Mouse (Mus musculus): ENCODE data around the gene Ing2. TPM values are rescaled to one million over a fixed set of nuclear protein-coding genes. Genes with fewer than 3 reads are reported as not detected.
A peak's percentile ranks its signal among the peaks of the same experiment; 100 is the strongest.

Gene Ing2
- polyA plus RNA-seq, 1 experiment from 2014 or later = 15.7 TPM

DNA sequence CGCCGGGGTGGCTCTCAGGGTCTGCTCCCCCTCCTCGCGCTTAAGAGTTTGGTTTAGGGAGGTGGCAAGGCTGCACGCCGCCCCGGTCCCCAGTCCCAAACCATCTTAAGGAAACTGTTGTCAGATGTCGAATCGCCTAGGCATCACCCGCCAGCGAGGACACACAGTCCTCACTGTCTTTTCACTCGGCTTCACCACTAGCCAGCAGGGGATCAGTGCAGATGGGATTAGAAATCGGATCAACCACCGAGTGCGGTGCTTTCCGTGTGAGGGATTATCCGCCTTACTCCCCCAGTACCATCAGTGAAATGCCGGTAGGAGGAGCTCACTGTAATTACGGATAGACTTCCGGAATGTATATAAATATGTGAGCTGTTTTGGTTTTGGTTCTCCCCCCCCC, 430 bp upstream of the Ing2 start:
- Histone ChIP-seq H3K4me3 (replicated peaks) (peak overlapping the region; percentile 92), H3K27me3 (no peaks in the 10 kb centered on the region), H3K4me1 (replicated peaks) (peaks cover 12% of the 10 kb centered on the region), H3K9me3 (no peaks in the 10 kb centered on the region; the same call in 1 of the 2 replicates), H3K9ac (replicated peaks) (peak overlapping the region; percentile 88), H3K27ac (peak overlapping the region; percentile 97), H3K4me2 (peak overlapping the region; percentile 75), H3K36me3 (no peaks in the 10 kb centered on the region)
- WGBS = under 1% methylated on average over 20 of the region's 20 CpGs
- peak; percentile 19 for ATAC-seq (ENCODE audit: insufficient number of reproducible peaks, insufficient read depth, low FRiP score, low TSS enrichment, low read depth)

DNA sequence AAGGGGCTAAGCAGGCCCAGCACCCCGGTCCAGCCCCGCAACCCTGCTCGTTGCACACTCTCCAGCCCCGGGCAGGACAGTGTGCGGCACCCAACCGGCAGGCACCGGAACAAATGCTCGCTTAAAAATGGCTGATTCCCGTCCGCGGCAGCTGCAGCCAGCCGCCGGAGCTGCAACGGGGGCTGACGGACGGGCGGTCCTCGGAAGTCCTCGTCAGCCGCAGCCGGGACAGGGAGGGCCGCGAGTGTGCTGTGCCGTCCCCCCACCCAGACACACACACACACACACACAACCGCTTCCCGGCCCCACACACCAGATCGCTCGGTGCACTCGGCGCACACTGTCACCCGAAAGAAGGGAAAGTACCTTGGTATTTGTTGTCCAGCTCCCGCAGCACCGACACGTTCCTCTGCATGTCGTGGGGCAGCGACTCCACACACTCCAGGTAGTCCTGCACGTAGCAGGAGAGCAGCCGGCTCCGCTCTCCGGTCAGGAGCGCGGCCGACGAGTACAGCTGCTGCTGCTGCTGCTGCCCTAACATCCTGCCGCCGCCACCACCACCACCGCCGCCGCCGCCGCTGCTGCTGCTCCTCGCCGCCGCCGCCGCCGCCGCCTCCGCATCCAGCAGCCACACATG, 1.1 kb downstream of the Ing2 start:
- no peaks in the 10 kb centered on the region; the same call in 1 of the 2 replicates for H3K36me3 ChIP-seq
- H3K4me3 ChIP-seq (replicated peaks) = peak overlapping the region; percentile 92
- WGBS = 1% methylated on average over 59 of the region's 59 CpGs
- H3K27ac ChIP-seq = peak overlapping the region; percentile 91
- peak; percentile 29 for ATAC-seq (ENCODE audit: insufficient number of reproducible peaks, insufficient read depth, low FRiP score, low TSS enrichment, low read depth)
- peak overlapping the region; percentile 75 for H3K4me2 ChIP-seq
- H3K4me1 ChIP-seq (replicated peaks) = peaks cover 12% of the 10 kb centered on the region
- no peaks in the 10 kb centered on the region for H3K27me3 ChIP-seq
- peak overlapping the region; percentile 88 for H3K9ac ChIP-seq (replicated peaks)
- no peaks in the 10 kb centered on the region for H3K9me3 ChIP-seq

DNA sequence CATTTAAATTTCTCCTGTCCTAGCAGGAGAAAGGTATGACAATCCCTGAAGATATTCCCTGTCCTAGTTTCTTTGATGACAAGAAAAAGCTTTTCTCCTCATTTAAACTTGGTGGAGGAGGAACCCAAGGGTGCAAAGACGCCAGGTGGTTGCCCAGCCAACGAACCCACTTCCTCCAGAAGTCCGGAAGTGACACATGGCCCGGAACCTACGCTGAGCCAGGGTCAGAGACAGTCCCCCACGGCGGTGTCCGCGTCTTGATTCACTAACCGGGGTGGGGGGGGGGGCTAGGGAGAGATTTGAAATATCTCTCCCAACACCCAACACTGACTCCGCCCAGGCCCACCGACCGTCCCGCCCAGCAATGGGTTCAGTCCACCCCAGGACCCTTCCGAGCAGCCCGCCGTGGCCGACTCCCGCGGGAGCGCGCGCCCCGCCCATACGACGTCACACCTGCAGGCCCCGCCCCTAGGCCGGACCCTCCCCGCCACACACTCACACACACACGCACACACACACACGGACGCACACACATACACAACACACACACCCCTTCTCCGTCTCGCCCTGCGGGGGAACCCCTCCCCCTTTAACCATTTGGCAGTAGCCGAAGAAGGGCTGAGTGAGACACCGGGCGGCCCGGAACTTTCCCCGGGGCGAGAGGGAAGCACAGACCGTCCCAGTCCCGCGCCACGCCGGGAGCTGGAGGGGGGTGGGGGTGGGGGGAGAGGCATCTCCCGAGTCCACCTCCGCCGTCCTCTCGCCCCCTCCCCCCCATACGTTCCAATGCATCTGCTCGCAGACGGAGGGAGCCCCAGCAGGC, 1.8 kb downstream of the Ing2 start:
- no peaks in the 10 kb centered on the region for H3K27me3 ChIP-seq
- WGBS = under 1% methylated on average over 47 of the region's 53 CpGs
- ATAC-seq (ENCODE audit: insufficient number of reproducible peaks, insufficient read depth, low FRiP score, low TSS enrichment, low read depth) = peak; percentile 61
- peak overlapping the region; percentile 75 for H3K4me2 ChIP-seq
- H3K36me3 ChIP-seq = peaks cover 5% of the 10 kb centered on the region
- no peaks in the 10 kb centered on the region for H3K9me3 ChIP-seq
- peak overlapping the region; percentile 88 for H3K9ac ChIP-seq (replicated peaks)
- peak overlapping the region; percentile 91 for H3K27ac ChIP-seq
- H3K4me1 ChIP-seq (replicated peaks) = peaks cover 12% of the 10 kb centered on the region
- peak overlapping the region; percentile 92 for H3K4me3 ChIP-seq (replicated peaks)

DNA sequence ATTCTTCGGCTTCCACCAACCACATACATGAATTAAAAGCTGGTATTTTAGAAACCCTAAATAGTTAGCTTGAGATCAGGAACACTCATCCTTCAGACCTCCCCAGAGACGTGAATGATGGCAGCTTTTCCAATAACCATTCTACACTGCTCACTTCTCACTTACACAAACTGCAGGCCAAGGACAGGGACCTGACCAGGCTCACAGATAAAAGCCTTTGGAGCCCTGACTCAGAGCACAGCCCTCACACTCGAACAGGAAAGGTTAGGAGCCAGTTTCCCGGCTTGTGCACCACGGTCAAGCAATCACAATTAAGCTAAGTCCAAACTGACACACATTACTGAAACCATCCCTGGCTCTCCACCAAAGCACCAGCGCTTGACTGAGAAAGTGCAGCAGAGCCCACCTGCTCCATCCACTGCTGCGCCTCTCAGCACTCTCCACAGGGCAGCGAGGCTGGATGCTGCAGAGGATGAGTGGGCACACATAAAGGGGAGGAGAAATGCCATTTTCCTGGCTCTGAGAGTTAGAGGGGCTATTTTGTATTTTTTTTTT, 11.0 kb downstream of the Ing2 start:
- Histone ChIP-seq H3K9me3 (no peaks in the 10 kb centered on the region), H3K36me3 (peaks cover 25% of the 10 kb centered on the region), H3K4me2 (no peak overlapping the region), H3K4me1 (replicated peaks) (no peaks in the 10 kb centered on the region), H3K4me3 (replicated peaks) (no peak overlapping the region), H3K27me3 (no peaks in the 10 kb centered on the region), H3K27ac (no peak overlapping the region), H3K9ac (replicated peaks) (no peak overlapping the region)
- 83% methylated on average over 8 of the region's 8 CpGs for WGBS
- ATAC-seq (ENCODE audit: insufficient number of reproducible peaks, insufficient read depth, low FRiP score, low TSS enrichment, low read depth) = no peak

DNA sequence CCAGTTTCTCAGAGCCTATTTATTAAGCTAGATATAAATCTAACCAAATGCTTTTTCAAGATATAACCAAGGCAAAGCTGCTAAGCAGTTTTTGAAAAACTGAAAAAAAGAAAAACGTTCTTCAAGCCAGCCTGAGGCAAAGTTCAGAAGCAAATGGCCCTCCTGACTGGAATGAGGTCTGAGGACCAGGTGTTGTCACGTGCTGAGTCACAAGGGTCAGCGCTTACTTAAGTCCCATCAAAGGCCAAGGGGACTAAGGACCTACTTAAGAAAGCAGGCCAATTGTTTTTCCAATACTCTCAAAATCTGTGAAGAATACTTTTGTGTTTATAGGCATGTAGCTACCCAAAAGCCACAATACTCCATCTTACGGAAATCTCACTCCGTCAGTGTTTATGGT, 12.2 kb downstream of the Ing2 start:
- Histone ChIP-seq H3K9me3 (no peaks in the 10 kb centered on the region), H3K36me3 (peaks cover 17% of the 10 kb centered on the region), H3K4me2 (no peak overlapping the region), H3K27ac (no peak overlapping the region), H3K9ac (replicated peaks) (no peak overlapping the region), H3K27me3 (no peaks in the 10 kb centered on the region), H3K4me3 (replicated peaks) (no peak overlapping the region), H3K4me1 (replicated peaks) (no peaks in the 10 kb centered on the region)
- no peak for ATAC-seq (ENCODE audit: insufficient number of reproducible peaks, insufficient read depth, low FRiP score, low TSS enrichment, low read depth)
- 68% methylated on average over 5 of the region's 5 CpGs for WGBS

DNA sequence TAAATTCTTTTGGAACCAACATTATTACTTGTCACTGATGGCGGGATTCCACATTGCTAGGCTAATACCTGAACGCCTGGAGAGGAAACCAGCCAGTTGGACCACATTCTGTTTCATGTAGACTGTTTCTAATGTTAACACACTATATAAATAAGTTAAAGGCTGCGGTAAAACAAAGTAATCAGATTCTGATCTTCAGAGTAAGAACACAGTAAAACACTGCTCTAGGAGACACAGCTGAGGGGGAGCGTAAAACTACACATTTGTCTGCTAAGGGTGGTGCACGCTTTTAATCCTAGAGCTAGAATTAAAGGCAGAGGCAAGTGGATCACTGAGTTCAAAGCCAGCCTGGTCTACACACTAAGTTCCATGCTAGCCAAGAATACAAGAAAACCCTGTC, 12.6 kb downstream of the Ing2 start:
- Histone ChIP-seq H3K9me3 (no peaks in the 10 kb centered on the region), H3K36me3 (peaks cover 12% of the 10 kb centered on the region), H3K4me3 (replicated peaks) (no peak overlapping the region), H3K4me1 (replicated peaks) (no peaks in the 10 kb centered on the region), H3K27me3 (no peaks in the 10 kb centered on the region), H3K4me2 (no peak overlapping the region), H3K9ac (replicated peaks) (no peak overlapping the region), H3K27ac (no peak overlapping the region)
- 87% methylated on average over 5 of the region's 5 CpGs for WGBS
- no peak for ATAC-seq (ENCODE audit: insufficient number of reproducible peaks, insufficient read depth, low FRiP score, low TSS enrichment, low read depth)

DNA sequence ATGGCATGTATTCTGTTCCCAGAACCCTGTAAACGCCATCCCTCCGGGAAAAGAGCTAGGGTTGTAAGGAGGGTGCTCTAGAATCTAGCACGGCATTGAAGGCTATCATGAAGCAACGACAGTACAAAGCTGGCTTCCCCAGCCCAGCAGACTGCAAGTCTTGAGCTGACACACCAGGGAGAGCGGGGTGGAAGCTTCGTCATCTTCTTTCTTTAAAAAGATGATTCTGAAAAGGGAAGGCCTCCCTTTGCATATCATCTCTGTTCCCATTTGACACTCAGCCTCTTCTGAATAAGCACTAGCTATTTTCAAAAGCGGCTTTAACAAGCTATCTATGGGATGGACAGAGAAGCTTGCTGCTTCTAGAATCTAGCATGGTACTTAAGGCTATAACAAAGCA, 15.0 kb downstream of the Ing2 start:
- H3K4me1 ChIP-seq (replicated peaks) = no peaks in the 10 kb centered on the region
- ATAC-seq (ENCODE audit: insufficient number of reproducible peaks, insufficient read depth, low FRiP score, low TSS enrichment, low read depth) = no peak
- 90% methylated on average over 7 of the region's 7 CpGs for WGBS
- no peak overlapping the region for H3K4me2 ChIP-seq
- peaks cover under 1% of the 10 kb centered on the region; the same call in 1 of the 2 replicates for H3K36me3 ChIP-seq
- no peak overlapping the region for H3K27ac ChIP-seq
- H3K9ac ChIP-seq (replicated peaks) = no peak overlapping the region
- H3K27me3 ChIP-seq = no peaks in the 10 kb centered on the region
- no peaks in the 10 kb centered on the region for H3K9me3 ChIP-seq
- no peak overlapping the region for H3K4me3 ChIP-seq (replicated peaks)

DNA sequence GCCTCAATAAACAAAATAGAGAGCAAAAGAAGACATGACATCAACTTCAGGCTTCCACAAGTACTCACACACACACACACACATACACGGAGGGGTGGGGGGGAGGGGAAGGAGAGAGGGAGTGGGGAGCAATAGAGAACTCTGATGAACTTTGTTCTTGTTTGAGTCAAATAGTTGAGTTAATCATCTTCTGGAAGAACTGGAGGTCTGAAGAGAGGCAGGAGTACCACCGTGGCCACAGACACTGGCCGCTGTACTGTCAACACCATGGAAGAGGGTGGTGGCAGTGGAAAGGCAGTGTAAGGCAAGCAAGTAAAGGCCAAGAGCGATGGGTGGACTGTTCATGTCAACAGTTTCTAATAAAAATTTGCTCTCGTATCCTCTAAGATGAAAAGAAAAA, 15.9 kb downstream of the Ing2 start:
- H3K9ac ChIP-seq (replicated peaks) = no peak overlapping the region
- WGBS = 87% methylated on average over 5 of the region's 5 CpGs
- no peak overlapping the region for H3K27ac ChIP-seq
- no peaks in the 10 kb centered on the region for H3K9me3 ChIP-seq
- ATAC-seq (ENCODE audit: insufficient number of reproducible peaks, insufficient read depth, low FRiP score, low TSS enrichment, low read depth) = no peak
- no peak overlapping the region for H3K4me3 ChIP-seq (replicated peaks)
- H3K4me1 ChIP-seq (replicated peaks) = no peaks in the 10 kb centered on the region
- H3K27me3 ChIP-seq = no peaks in the 10 kb centered on the region
- no peak overlapping the region for H3K4me2 ChIP-seq
- H3K36me3 ChIP-seq = no peaks in the 10 kb centered on the region

DNA sequence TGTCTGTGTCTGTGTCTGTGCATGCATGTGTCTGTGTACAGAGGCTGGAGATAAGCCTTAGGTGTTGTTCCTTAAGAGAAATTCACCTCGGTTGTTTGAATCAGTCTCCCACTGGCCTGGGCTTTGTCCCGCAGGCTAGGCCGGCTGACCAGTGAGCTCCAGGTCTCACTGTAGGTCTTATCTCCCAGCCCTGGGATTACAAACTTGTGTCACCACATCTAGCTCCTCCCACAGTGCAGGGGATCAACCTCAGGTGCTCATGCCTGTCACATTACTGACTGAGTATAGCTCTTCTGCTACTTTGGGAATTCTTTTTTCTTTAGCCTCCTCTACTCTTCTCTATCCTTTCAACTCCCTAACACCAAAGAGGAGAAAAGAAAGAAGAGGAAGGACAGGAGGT, 20.9 kb downstream of the Ing2 start:
- no peaks in the 10 kb centered on the region for H3K4me1 ChIP-seq (replicated peaks)
- no peak for ATAC-seq (ENCODE audit: insufficient number of reproducible peaks, insufficient read depth, low FRiP score, low TSS enrichment, low read depth)
- H3K27ac ChIP-seq = no peak overlapping the region
- WGBS = 76% methylated on average over 3 of the region's 3 CpGs
- H3K36me3 ChIP-seq = no peaks in the 10 kb centered on the region
- H3K9ac ChIP-seq (replicated peaks) = no peak overlapping the region
- no peak overlapping the region for H3K4me2 ChIP-seq
- H3K27me3 ChIP-seq = no peaks in the 10 kb centered on the region
- H3K4me3 ChIP-seq (replicated peaks) = no peak overlapping the region
- H3K9me3 ChIP-seq = no peaks in the 10 kb centered on the region

DNA sequence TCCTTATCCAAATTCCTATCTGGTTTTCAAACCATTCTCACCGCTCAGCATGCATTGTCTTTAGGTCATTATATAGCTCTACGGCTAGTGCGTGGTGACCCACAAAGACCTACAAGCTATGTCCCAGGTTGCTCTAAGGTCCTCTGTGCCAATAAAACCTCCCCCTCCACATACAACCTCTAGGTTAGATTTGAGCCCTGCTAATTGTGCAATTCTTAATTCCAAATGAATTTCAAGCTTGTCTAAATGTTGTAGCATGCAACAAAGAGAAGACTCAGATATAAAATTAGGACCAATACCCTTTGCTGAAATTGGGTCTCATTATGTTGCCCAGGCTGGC, 22.6 kb downstream of the Ing2 start:
- 91% methylated on average over 3 of the region's 3 CpGs for WGBS
- Histone ChIP-seq H3K9ac (replicated peaks) (no peak overlapping the region), H3K27ac (no peak overlapping the region), H3K4me1 (replicated peaks) (no peaks in the 10 kb centered on the region), H3K4me2 (no peak overlapping the region), H3K27me3 (no peaks in the 10 kb centered on the region), H3K36me3 (no peaks in the 10 kb centered on the region), H3K9me3 (no peaks in the 10 kb centered on the region), H3K4me3 (replicated peaks) (no peak overlapping the region)
- no peak for ATAC-seq (ENCODE audit: insufficient number of reproducible peaks, insufficient read depth, low FRiP score, low TSS enrichment, low read depth)

DNA sequence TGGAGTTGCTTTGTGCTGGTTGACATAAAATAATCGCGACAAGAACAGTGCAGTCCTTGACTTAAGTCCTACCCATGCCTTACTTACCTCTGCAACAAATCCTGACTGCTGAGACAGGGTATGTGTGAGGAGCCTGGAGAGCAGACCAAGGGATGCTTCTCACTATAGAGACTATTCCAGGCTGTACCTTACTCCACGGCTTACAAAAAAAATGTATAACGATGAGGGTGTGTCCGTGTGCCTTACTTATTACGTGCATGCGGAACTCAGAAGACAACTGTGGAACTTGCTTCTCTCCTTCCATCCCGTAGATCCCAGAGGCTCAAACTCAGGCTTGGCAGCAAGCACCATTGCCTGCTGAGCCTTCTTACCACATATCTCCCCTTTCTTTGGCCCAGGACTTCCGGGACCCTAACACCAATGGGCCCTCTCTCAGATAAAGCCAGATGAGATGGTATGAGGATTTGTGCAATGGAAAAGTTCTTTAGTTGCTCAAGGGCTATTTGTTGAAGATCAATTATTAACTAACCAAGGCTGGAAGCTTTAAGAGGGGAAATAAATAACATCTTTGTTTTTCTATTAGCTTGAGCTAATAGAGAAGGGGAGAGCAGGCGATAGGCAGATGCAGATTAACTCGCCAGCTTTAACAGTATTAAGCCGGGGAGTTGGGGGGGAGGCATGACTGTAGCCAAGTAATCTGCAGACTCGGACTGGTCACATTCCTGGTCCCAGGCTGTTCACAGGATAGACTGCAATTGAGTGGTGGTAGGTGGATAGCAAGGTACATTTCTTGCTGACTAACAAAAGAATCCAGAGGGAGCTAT, 23.2 kb downstream of the Ing2 start:
- 86% methylated on average over 13 of the region's 13 CpGs for WGBS
- Histone ChIP-seq H3K36me3 (no peaks in the 10 kb centered on the region), H3K4me2 (no peak overlapping the region), H3K4me3 (replicated peaks) (no peak overlapping the region), H3K4me1 (replicated peaks) (no peaks in the 10 kb centered on the region), H3K27me3 (no peaks in the 10 kb centered on the region), H3K9ac (replicated peaks) (no peak overlapping the region), H3K9me3 (0 out of 2 replicates have a peak, but pooled peaks cover under 1% of the 10 kb centered on the region), H3K27ac (no peak overlapping the region)
- ATAC-seq (ENCODE audit: insufficient number of reproducible peaks, insufficient read depth, low FRiP score, low TSS enrichment, low read depth) = no peak

All from limb, embryonic 12.5 days (tissue).